Mouse (Mus musculus) olfactory bulb, adult 2 months (tissue): ENCODE results near the gene Mier1. TPM values are rescaled to one million over a fixed set of nuclear protein-coding genes. Genes with fewer than 3 reads are reported as not detected.
"Not testable (repeated sequence)": the region's sequence is repeated elsewhere in the genome, so short reads cannot be mapped to it uniquely, and the experiment has no call there.

Experiments used
- H3K27ac ChIP-seq: fragments of 200-500 bp; 2 replicates; pipeline ENCODE4 v1.5.1; 2012; ENCODE audit warnings: low read depth, low read length; ENCODE audit not compliant: insufficient read depth
- H3K4me1 ChIP-seq: fragments of 200-500 bp; 2 replicates; pipeline ENCODE4 v1.6.1; 2012; ENCODE audit warnings: low read length; ENCODE audit not compliant: control insufficient read depth, insufficient read depth
- H3K4me3 ChIP-seq: fragments of 200-500 bp; 2 replicates; pipeline ENCODE4 v1.5.1; 2012; ENCODE audit warnings: mild to moderate bottlenecking, low read depth, low read length, moderate library complexity; ENCODE audit not compliant: insufficient read depth
- CTCF ChIP-seq: fragments of 200-500 bp; IDR thresholded peaks from 2 replicates; pipeline ENCODE4 v1.5.1; 2012; ENCODE audit warnings: low read depth, mild to moderate bottlenecking, low read length, moderate library complexity; ENCODE audit not compliant: insufficient read depth
- POLR2A ChIP-seq: fragments of 200-500 bp; IDR thresholded peaks from 2 replicates; pipeline ENCODE4 v1.6.1; 2012; ENCODE audit warnings: mild to moderate bottlenecking, low read depth, low read length, moderate library complexity; ENCODE audit not compliant: insufficient read depth
- WGBS: fragments of 180-500 bp; shearing (Covaris S2); methylation state at CpG from one replicate; pipeline ENCODE4 v1.1.7; 2018; 5-methylcytosine and 5-hydroxymethylcytosine counted together
- polyA plus RNA-seq: library from polyadenylated mRNA; stranded (reverse); fragments of >200 nt; gene quantifications from 2 replicates; pipeline ENCODE4 v1.2.4, GENCODE M21; 2012; ENCODE audit warnings: low replicate concordance; ENCODE audit not compliant: missing spikeins, insufficient read depth, insufficient read length

Mier1 gene
- polyA plus RNA-seq, 1 experiment, result not detected

GRCm38 (mm10) chr4:103136946-103137345, 22.8 kb downstream of the Mier1 start:
- H3K4me1 ChIP-seq, result no peaks in the 10 kb centered on the region
- TF ChIP-seq CTCF (no peak), POLR2A (no peak)
- WGBS, result 71% methylated on average over 1 of the region's 1 CpGs
- no peak overlapping the region for H3K4me3 ChIP-seq
- no peak overlapping the region for H3K27ac ChIP-seq

DNA sequence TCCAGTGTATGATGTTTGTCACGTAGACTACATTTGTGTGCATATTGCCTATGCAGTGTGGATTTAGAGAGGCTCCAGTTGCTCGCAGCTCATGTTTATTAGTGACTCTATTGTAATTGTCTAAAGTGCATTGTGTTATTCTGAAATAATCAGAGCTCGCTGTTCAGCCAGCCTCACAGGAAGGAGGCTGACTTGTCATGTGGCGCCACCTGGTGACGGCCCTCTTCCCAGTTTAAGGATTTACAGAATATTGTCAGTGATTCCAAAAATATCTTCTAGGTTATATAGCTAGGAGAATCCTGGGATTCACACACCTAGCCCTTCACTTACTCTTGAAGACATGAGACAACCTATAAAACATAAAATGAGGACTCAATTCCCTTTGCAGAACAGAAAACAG, 32.1 kb downstream of the Mier1 start:
- no peak overlapping the region for H3K27ac ChIP-seq
- H3K4me3 ChIP-seq, result no peak overlapping the region
- no peaks in the 10 kb centered on the region for H3K4me1 ChIP-seq
- WGBS, result 20% methylated on average over 5 of the region's 5 CpGs
- TF ChIP-seq POLR2A (no peak), CTCF (peak; percentile 64)

DNA sequence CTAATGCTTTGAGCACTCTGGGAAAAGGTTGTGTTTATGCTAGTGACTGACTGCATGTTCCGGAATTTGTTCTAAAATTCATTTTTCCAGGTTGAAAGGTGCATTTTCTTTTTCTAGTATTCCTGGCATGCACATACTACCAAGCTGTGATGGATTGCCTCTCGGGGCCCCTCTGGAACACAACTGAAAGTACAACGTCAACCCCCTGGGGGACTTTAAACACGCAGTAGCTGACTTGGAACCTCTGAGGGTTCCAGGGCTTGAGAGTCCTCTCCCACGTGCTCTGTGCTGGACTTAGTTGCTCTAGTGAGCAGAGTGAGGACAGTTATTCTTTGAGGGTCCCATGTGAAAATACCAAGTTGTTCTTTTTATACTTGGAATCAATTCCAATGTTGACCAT, 37.8 kb downstream of the Mier1 start:
- no peak for TF ChIP-seq CTCF
- TF ChIP-seq POLR2A, result no peak
- WGBS, result 83% methylated on average over 5 of the region's 5 CpGs
- Histone ChIP-seq H3K27ac (no peak overlapping the region), H3K4me1 (peaks cover 2% of the 10 kb centered on the region; the same call in 1 of the 2 replicates), H3K4me3 (no peak overlapping the region)

- no peak overlapping the region for H3K27ac ChIP-seq
- 93% methylated on average over 4 of the region's 4 CpGs for WGBS
- no peak overlapping the region for H3K4me3 ChIP-seq
- no peaks in the 10 kb centered on the region for H3K4me1 ChIP-seq
- TF ChIP-seq POLR2A, result no peak
- TF ChIP-seq CTCF, result no peak
These were observed 44.6 kb downstream of the Mier1 start for GRCm38 (mm10) chr4:103158781-103159180.

DNA sequence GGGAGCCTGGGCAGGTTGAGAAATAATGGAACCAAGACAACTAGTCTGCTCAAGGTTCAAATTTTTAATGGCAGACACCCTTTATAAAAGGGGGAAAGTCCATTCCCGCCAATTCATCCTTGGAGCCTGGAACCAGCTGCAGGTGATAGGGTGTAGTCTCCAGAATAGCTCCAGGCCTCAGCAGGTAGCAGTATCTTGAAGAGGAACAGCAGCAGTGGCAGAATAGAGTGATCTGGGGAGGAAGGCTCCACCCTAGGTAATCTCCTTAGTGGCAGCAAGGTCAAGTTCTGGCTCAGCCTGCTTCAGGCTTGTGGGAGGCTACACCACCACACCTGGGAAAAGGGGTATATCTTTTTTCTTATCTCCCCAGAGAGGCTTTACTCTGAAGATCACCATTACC, 52.0 kb downstream of the Mier1 start:
- H3K4me3 ChIP-seq, H3K27ac ChIP-seq, H3K4me1 ChIP-seq: not testable (repeated sequence)
- 92% methylated on average over 1 of the region's 1 CpGs for WGBS

DNA sequence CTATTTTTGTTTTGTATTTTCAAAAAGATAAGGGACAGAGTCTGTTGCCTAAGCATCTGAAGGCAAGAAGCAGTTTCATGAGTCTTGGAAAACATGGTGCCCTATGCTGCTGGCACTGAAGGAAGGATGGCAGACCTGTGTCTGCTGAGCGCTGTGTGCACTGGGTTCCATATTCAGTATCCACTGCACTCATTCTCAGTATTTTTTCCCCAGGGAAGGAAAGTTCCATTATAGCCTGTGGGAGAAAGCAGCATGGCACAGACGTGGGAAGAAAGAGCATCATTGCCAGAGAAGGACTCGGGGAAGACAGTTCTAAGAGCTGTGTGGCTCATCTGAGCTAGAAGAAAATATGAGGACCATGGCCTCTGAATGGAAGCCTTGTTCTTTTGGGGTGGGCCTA, 57.1 kb downstream of the Mier1 start:
- Histone ChIP-seq H3K4me3 (no peak overlapping the region), H3K4me1 (peaks cover 10% of the 10 kb centered on the region), H3K27ac (no peak overlapping the region)
- 74% methylated on average over 3 of the region's 3 CpGs for WGBS
- TF ChIP-seq POLR2A (no peak), CTCF (no peak)

DNA sequence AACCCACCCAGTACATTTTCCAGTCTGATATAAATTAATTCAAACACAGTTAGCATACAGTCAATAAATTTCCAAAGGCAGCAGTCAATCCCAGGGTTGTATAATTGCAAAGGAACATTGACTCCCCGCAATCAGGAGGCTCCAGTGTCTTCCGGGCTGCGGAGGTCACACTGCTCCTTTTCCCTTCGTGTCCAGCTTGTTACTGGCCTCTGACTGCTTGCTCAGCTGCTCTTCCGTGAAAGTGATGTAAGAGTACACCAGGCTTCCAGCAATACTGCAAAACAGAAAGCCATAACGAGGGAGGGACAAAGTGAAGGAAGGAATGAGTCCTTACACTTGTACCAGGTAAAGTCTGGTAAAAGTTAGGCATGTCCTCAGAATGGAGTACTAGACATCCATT, 59.3 kb downstream of the Mier1 start:
- H3K4me3 ChIP-seq, result no peak overlapping the region
- 72% methylated on average over 6 of the region's 6 CpGs for WGBS
- TF ChIP-seq CTCF (no peak), POLR2A (no peak)
- no peak overlapping the region for H3K27ac ChIP-seq
- H3K4me1 ChIP-seq, result peaks cover 13% of the 10 kb centered on the region

- Histone ChIP-seq H3K27ac (no peak overlapping the region), H3K4me3 (no peak overlapping the region), H3K4me1 (peaks cover 13% of the 10 kb centered on the region)
- TF ChIP-seq POLR2A, result no peak
- no peak for TF ChIP-seq CTCF
- WGBS, result 75% methylated on average over 7 of the region's 7 CpGs
These were observed 59.8 kb downstream of the Mier1 start for GRCm38 (mm10) chr4:103174001-103174400.

- Histone ChIP-seq H3K27ac (no peak overlapping the region), H3K4me1 (peaks cover 17% of the 10 kb centered on the region), H3K4me3 (no peak overlapping the region)
- TF ChIP-seq POLR2A (no peak), CTCF (no peak)
- WGBS, result 44% methylated on average over 1 of the region's 1 CpGs
These were observed 63.5 kb downstream of the Mier1 start for GRCm38 (mm10) chr4:103177681-103178080.

GRCm38 (mm10) chr4:103178635-103179318, 64.6 kb downstream of the Mier1 start:
- peak overlapping the region; percentile 29 for H3K27ac ChIP-seq
- WGBS, result 63% methylated on average over 7 of the region's 7 CpGs
- H3K4me1 ChIP-seq, result peaks cover 16% of the 10 kb centered on the region
- TF ChIP-seq POLR2A, result no peak
- no peak for TF ChIP-seq CTCF
- no peak overlapping the region for H3K4me3 ChIP-seq

GRCm38 (mm10) chr4:103179581-103179980, 65.4 kb downstream of the Mier1 start:
- Histone ChIP-seq H3K27ac (no peak overlapping the region; the same call in 1 of the 2 replicates), H3K4me3 (no peak overlapping the region), H3K4me1 (peaks cover 9% of the 10 kb centered on the region)
- TF ChIP-seq CTCF (no peak), POLR2A (no peak)
- WGBS, result 28% methylated on average over 3 of the region's 3 CpGs
